Mouse (Mus musculus) cerebellum, postnatal 14 days (tissue): ENCODE measurements around the gene Pfkfb2.

Experiments
- DNase-seq, 2 experiments: peaks; one replicate each; pipeline ENCODE4 v3.0.0; 2021; ENCODE audit warnings: mixed read lengths in 2 of 2

Gene Pfkfb2

GRCm38 (mm10) chr1:130737411-130737881 lies 8.4 kb upstream of the Pfkfb2 start:
- no peak for DNase-seq

- no peak for DNase-seq
These were observed 5.8 kb upstream of the Pfkfb2 start for GRCm38 (mm10) chr1:130734852-130735251.

GRCm38 (mm10) chr1:130734452-130734851 lies 5.4 kb upstream of the Pfkfb2 start:
- peak in 1 of 2 experiments; percentile 0 for DNase-seq

GRCm38 (mm10) chr1:130733671-130734070 lies 4.6 kb upstream of the Pfkfb2 start:
- DNase-seq, result no peak

GRCm38 (mm10) chr1:130732706-130733658 lies 3.9 kb upstream of the Pfkfb2 start:
- DNase-seq, result no peak

- DNase-seq, result no peak
These were observed 2.8 kb upstream of the Pfkfb2 start, which contains the start of gene AA986860 for GRCm38 (mm10) chr1:130731741-130732337. Gene AA986860, plus strand, starts transcription at chr1:130731976.

- DNase-seq, result no peak
These were observed 345 bp downstream of the Pfkfb2 start for GRCm38 (mm10) chr1:130728708-130729107.

GRCm38 (mm10) chr1:130728070-130728469 lies 983 bp downstream of the Pfkfb2 start:
- DNase-seq, result no peak

GRCm38 (mm10) chr1:130726396-130726795 lies 2.7 kb downstream of the Pfkfb2 start:
- no peak for DNase-seq

- DNase-seq, result no peak
These were observed 4.8 kb downstream of the Pfkfb2 start for GRCm38 (mm10) chr1:130724206-130724605.

GRCm38 (mm10) chr1:130717291-130717871 lies 11.7 kb downstream of the Pfkfb2 start, which contains the start of gene Yod1:
Gene Yod1, plus strand, starts transcription at chr1:130717327.
- peak; percentile 97 to 98 for DNase-seq

- DNase-seq, result peak; percentile 74 to 78
These were observed 12.4 kb downstream of the Pfkfb2 start for GRCm38 (mm10) chr1:130716513-130717290.

- no peak for DNase-seq
These were observed 12.9 kb downstream of the Pfkfb2 start for GRCm38 (mm10) chr1:130716218-130716512.

- DNase-seq, result peak; percentile 97 to 98
These were observed 13.4 kb downstream of the Pfkfb2 start, which contains the start of gene Gm29427 for GRCm38 (mm10) chr1:130715561-130716217. Gene Gm29427, minus strand, starts transcription at chr1:130715799.

- no peak for DNase-seq
These were observed 15.0 kb downstream of the Pfkfb2 start for GRCm38 (mm10) chr1:130714046-130714445.

- no peak for DNase-seq
These were observed 18.6 kb downstream of the Pfkfb2 start for GRCm38 (mm10) chr1:130710283-130711080.

- no peak for DNase-seq
These were observed 25.4 kb downstream of the Pfkfb2 start for GRCm38 (mm10) chr1:130703613-130704012.

- DNase-seq, result no peak
These were observed 27.1 kb downstream of the Pfkfb2 start for GRCm38 (mm10) chr1:130701976-130702375.

- peak; percentile 73 to 80 for DNase-seq
These were observed 29.0 kb downstream of the Pfkfb2 start for GRCm38 (mm10) chr1:130699937-130700633.

GRCm38 (mm10) chr1:130698601-130699000 lies 30.5 kb downstream of the Pfkfb2 start:
- DNase-seq, result no peak
